Mouse (Mus musculus) limb, embryonic 12.5 days (tissue): ENCODE measurements around the gene Znrf2. TPM values are rescaled to one million over a fixed set of nuclear protein-coding genes. Genes with fewer than 3 reads are reported as not detected.

Experiments used
- ATAC-seq: fragments of 200-750 bp; cut with Nextera tagmentation; 2 replicates; pipeline ENCODE4 v1.8.0; 2017; ENCODE audit warnings: low read depth, moderate TSS enrichment; ENCODE audit not compliant: insufficient number of reproducible peaks, insufficient read depth, low FRiP score, low TSS enrichment
- H3K27ac ChIP-seq: fragments of 300-500 bp; sonication (generic); 2 replicates; pipeline ENCODE4 v1.5.1; 2016; ENCODE audit warnings: mild to moderate bottlenecking, moderate library complexity
- H3K27me3 ChIP-seq: fragments of 300-500 bp; sonication (generic); 2 replicates; pipeline ENCODE4 v1.6.1; 2016; ENCODE audit warnings: mild to moderate bottlenecking, moderate library complexity
- H3K36me3 ChIP-seq: fragments of 300-500 bp; sonication (generic); 2 replicates; pipeline ENCODE4 v1.6.1; 2016; ENCODE audit warnings: mild to moderate bottlenecking, moderate library complexity
- H3K4me1 ChIP-seq: fragments of 300-500 bp; sonication (generic); replicated peaks from 2 replicates; pipeline ENCODE4 v1.6.1; 2016
- H3K4me2 ChIP-seq: fragments of 300-500 bp; sonication (generic); 2 replicates; pipeline ENCODE4 v1.6.1; 2016; ENCODE audit warnings: mild to moderate bottlenecking, moderate library complexity
- H3K4me3 ChIP-seq: fragments of 300-500 bp; sonication (generic); replicated peaks from 2 replicates; pipeline ENCODE4 v1.5.1; 2016; ENCODE audit warnings: mild to moderate bottlenecking
- H3K9ac ChIP-seq: fragments of 300-500 bp; sonication (generic); replicated peaks from 2 replicates; pipeline ENCODE4 v1.6.1; 2016; ENCODE audit warnings: mild to moderate bottlenecking, moderate library complexity
- H3K9me3 ChIP-seq: fragments of 300-500 bp; sonication (generic); 2 replicates; pipeline ENCODE4 v1.6.1; 2016; ENCODE audit warnings: mild to moderate bottlenecking, moderate library complexity
- WGBS: fragments of 180-500 bp; shearing (Covaris S2); methylation state at CpG from one replicate; pipeline ENCODE4 v1.1.7; 2016; 5-methylcytosine and 5-hydroxymethylcytosine counted together
- polyA plus RNA-seq: library from polyadenylated mRNA; unstranded; fragments of >200 nt; fragmentation: Nextera tagmentation; extraction: Ambion mirVana; gene quantifications from 2 replicates; pipeline ENCODE4 v1.2.1, GENCODE M21; 2016

Znrf2 gene
- polyA plus RNA-seq, 1 experiment from 2014 or later, result 3.9 TPM

DNA sequence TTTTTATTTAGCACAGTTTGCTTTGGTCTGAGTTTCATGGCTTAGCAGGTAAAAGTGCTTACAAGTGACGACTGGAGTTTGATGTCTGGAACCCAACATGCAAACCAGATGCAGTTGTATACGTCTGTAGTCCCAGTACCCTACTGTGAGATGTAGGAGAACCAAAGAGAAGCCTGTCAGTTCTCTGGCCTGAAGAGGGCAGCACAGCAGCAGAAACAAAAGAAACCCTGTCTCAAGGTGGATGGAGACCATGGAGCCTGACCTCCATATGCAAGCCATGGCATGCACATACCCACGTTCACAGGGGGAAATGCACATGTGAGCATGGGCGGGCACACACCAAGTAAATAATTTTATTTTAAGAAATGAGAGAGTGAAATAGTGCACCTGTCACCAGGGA, 100.8 kb downstream of the Znrf2 start:
- Histone ChIP-seq H3K9ac (no peak overlapping the region), H3K4me2 (no peak overlapping the region), H3K27ac (no peak overlapping the region), H3K4me1 (no peaks in the 10 kb centered on the region), H3K9me3 (no peaks in the 10 kb centered on the region), H3K36me3 (no peaks in the 10 kb centered on the region), H3K27me3 (no peaks in the 10 kb centered on the region), H3K4me3 (no peak overlapping the region)
- 35% methylated on average over 4 of the region's 4 CpGs for WGBS
- no peak for ATAC-seq

DNA sequence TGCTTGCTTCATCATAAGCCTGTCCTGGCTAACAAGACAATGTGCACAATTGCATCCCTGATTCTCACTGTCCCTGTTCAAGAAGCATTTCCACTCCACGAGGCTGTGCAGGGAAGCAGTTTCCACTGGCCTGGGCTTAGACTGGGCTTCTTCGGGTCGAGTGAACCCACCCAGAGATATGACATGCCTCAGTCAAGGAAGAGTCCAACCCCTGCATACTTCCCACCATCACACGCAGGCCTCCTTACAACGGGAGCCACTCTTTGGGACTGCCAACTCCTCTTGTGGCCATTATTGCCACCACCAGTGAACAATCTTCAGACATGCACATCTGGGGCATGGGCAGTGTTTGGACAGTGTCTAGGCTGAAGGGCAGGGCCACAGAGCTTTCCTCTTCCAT, 101.8 kb downstream of the Znrf2 start:
- H3K27me3 ChIP-seq, result no peaks in the 10 kb centered on the region
- H3K36me3 ChIP-seq, result no peaks in the 10 kb centered on the region
- H3K9ac ChIP-seq, result no peak overlapping the region
- ATAC-seq, result no peak
- H3K4me1 ChIP-seq, result no peaks in the 10 kb centered on the region
- no peak overlapping the region for H3K4me2 ChIP-seq
- WGBS, result 93% methylated on average over 5 of the region's 5 CpGs
- H3K9me3 ChIP-seq, result no peaks in the 10 kb centered on the region
- H3K4me3 ChIP-seq, result no peak overlapping the region
- H3K27ac ChIP-seq, result no peak overlapping the region

- Histone ChIP-seq H3K36me3 (no peaks in the 10 kb centered on the region), H3K4me3 (no peak overlapping the region), H3K27me3 (no peaks in the 10 kb centered on the region), H3K4me2 (no peak overlapping the region), H3K9ac (no peak overlapping the region), H3K27ac (no peak overlapping the region), H3K9me3 (no peaks in the 10 kb centered on the region), H3K4me1 (no peaks in the 10 kb centered on the region)
- 91% methylated on average over 16 of the region's 16 CpGs for WGBS
- no peak for ATAC-seq
These were observed 107.8 kb downstream of the Znrf2 start for GRCm38 (mm10) chr6:54924538-54924937.

- Histone ChIP-seq H3K4me3 (no peak overlapping the region), H3K36me3 (no peaks in the 10 kb centered on the region), H3K27me3 (no peaks in the 10 kb centered on the region), H3K4me1 (no peaks in the 10 kb centered on the region), H3K4me2 (no peak overlapping the region), H3K27ac (no peak overlapping the region), H3K9ac (no peak overlapping the region), H3K9me3 (no peaks in the 10 kb centered on the region)
- no peak for ATAC-seq
- 67% methylated on average over 7 of the region's 7 CpGs for WGBS
These were observed 109.2 kb downstream of the Znrf2 start for GRCm38 (mm10) chr6:54925736-54926440.

DNA sequence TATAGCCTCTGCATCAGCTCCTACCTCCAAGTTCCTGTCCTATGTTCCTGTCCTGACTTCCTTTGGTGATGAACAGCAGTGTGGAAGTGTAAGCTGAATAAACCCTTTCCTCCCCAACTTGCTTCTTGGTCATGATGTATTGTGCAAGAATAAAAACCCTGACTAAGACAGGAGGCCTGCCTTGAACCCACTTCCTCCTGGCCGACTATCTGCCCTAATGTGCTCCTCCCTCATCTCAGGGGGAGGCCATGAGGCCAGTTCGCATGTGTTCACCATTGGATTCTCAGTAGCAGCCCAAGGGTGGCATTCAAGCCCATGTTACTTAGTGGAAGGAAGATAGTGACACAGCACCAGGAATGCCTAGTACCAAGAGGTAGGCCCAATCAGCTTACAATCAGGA, 110.2 kb downstream of the Znrf2 start:
- Histone ChIP-seq H3K27me3 (no peaks in the 10 kb centered on the region), H3K4me3 (no peak overlapping the region), H3K9ac (no peak overlapping the region), H3K4me1 (no peaks in the 10 kb centered on the region), H3K27ac (no peak overlapping the region), H3K9me3 (no peaks in the 10 kb centered on the region), H3K36me3 (no peaks in the 10 kb centered on the region), H3K4me2 (no peak overlapping the region)
- WGBS, result 82% methylated on average over 2 of the region's 2 CpGs
- no peak for ATAC-seq

GRCm38 (mm10) chr6:54927946-54928345, 111.2 kb downstream of the Znrf2 start:
- no peak overlapping the region for H3K9ac ChIP-seq
- no peak overlapping the region for H3K4me2 ChIP-seq
- H3K4me1 ChIP-seq, result no peaks in the 10 kb centered on the region
- 88% methylated on average over 6 of the region's 6 CpGs for WGBS
- no peaks in the 10 kb centered on the region for H3K36me3 ChIP-seq
- H3K27ac ChIP-seq, result no peak overlapping the region
- H3K9me3 ChIP-seq, result no peaks in the 10 kb centered on the region
- ATAC-seq, result no peak
- H3K4me3 ChIP-seq, result no peak overlapping the region
- H3K27me3 ChIP-seq, result no peaks in the 10 kb centered on the region

DNA sequence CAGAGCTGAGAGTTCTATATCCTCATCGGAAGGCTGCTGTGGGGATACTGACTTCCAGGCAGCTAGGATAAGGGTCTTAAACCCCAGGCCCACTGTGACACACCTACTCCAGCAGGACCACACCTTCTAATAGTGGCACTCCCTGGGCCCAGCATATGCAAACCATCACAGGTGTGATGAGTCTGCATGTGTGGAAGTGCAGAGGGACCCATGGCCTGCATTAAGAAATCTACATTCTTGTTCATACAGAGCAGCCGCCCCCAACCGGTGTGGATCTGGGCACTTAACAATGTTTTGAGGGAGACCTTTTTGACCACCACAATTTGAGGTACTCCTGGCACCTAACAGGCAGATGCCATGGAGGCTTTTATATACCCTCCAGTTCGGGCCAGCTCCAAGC, 114.9 kb downstream of the Znrf2 start:
- Histone ChIP-seq H3K4me3 (no peak overlapping the region), H3K9me3 (no peaks in the 10 kb centered on the region), H3K4me1 (no peaks in the 10 kb centered on the region), H3K27me3 (no peaks in the 10 kb centered on the region), H3K9ac (no peak overlapping the region), H3K36me3 (no peaks in the 10 kb centered on the region), H3K27ac (no peak overlapping the region), H3K4me2 (no peak overlapping the region)
- WGBS, result 88% methylated on average over 4 of the region's 4 CpGs
- ATAC-seq, result no peak

DNA sequence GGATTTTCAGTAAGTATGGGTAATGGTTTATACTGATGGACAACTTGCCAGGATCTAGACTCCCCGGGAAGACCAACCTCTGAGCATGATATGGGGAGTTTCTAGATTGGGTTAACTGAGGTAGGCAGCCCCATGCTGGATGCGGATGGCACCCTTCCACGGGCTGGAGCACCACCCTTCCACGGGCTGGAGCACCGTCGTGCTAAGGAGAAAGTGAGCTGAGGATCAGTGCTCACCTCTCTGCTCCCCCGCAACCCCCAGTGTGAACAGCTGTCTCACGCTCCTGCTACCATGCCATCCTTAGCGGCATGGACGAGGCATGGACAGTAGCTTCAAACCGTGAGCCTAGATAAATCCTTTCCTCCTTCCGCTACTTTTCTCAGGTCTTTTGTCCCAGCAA, 115.8 kb downstream of the Znrf2 start:
- 92% methylated on average over 12 of the region's 12 CpGs for WGBS
- no peak for ATAC-seq

DNA sequence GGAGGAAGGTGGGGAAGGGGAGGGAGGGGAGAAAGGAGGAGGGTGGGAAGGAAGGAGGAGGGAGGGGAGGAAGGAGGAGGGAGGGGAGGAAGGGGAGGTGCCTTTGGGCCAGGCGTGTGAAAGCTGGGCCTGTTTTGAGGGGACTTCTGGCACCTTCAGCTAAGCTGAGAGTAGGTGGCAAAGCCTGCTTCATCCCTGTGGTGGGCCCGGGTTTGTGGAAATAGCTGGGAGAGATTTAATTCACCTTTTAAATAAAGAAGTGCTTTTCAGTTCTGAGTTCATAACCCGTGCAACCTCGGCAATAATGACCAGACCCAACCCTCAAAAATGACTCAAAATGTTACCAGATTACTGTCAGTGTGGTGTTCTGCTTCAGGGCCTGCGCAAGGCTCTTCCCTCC, 116.5 kb downstream of the Znrf2 start:
- 76% methylated on average over 5 of the region's 5 CpGs for WGBS
- H3K27me3 ChIP-seq, result no peaks in the 10 kb centered on the region

More for the DNA sequence above, 115.8 kb downstream of the Znrf2 start:
- H3K27ac ChIP-seq, result no peak overlapping the region
- no peaks in the 10 kb centered on the region for H3K27me3 ChIP-seq
- no peak overlapping the region for H3K4me3 ChIP-seq
- no peaks in the 10 kb centered on the region for H3K4me1 ChIP-seq
- no peak overlapping the region for H3K4me2 ChIP-seq
- no peaks in the 10 kb centered on the region for H3K9me3 ChIP-seq
- no peak overlapping the region for H3K9ac ChIP-seq
- no peaks in the 10 kb centered on the region for H3K36me3 ChIP-seq

DNA sequence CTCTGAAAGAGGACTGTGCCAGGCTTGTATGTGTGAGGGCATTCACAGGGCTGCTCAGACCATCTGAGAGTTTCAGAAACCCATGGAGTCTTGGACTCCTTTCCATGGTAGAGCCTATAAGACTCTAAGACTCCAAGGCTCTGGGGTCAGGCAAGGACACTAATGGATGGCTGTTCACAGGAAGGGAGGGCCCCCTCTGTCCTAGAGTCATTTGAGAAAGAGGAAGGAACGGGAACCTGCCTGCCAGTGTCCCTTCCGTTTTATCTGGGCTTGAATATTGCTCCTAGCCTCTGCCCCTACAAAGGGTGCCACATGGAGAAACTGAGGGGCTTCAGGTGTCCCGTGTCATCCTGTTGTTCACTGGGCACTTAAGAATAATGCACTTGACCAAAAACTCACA, 117.2 kb downstream of the Znrf2 start:
- no peaks in the 10 kb centered on the region for H3K36me3 ChIP-seq
- H3K9ac ChIP-seq, result no peak overlapping the region
- H3K27me3 ChIP-seq, result no peaks in the 10 kb centered on the region
- no peak overlapping the region for H3K4me2 ChIP-seq
- H3K27ac ChIP-seq, result no peak overlapping the region
- WGBS, result 76% methylated on average over 3 of the region's 3 CpGs
- no peak for ATAC-seq
- no peaks in the 10 kb centered on the region for H3K4me1 ChIP-seq
- no peaks in the 10 kb centered on the region for H3K9me3 ChIP-seq
- H3K4me3 ChIP-seq, result no peak overlapping the region

More for the DNA sequence above, 116.5 kb downstream of the Znrf2 start:
- no peak for ATAC-seq
- Histone ChIP-seq H3K4me2 (no peak overlapping the region), H3K27ac (no peak overlapping the region), H3K9ac (no peak overlapping the region), H3K4me1 (no peaks in the 10 kb centered on the region), H3K4me3 (no peak overlapping the region), H3K36me3 (no peaks in the 10 kb centered on the region), H3K9me3 (no peaks in the 10 kb centered on the region)

DNA sequence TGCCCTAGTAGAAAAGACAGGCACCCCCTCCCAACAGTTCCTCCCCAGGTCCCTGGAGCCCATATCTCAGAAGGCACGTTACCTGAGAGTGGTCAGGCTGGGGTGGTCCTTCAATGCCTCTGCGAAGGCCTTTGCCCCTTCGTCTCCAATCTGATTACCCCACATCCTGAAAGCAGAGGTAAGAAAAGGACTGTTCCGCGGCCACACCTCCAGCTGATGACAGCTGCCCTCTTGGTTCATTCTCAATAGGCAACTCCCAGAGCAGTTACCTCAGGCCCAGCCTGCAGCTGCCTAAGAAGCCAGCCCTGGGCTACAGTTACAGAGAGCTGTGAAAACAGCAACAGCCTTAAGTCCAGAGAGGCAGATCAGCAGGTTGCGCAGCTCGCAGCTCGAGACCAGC, 117.6 kb downstream of the Znrf2 start:
- Histone ChIP-seq H3K4me1 (no peaks in the 10 kb centered on the region), H3K9ac (no peak overlapping the region), H3K4me2 (no peak overlapping the region), H3K27ac (no peak overlapping the region), H3K9me3 (no peaks in the 10 kb centered on the region), H3K36me3 (no peaks in the 10 kb centered on the region), H3K27me3 (no peaks in the 10 kb centered on the region), H3K4me3 (no peak overlapping the region)
- ATAC-seq, result no peak
- 90% methylated on average over 8 of the region's 8 CpGs for WGBS

- Histone ChIP-seq H3K27ac (no peak overlapping the region), H3K4me1 (no peaks in the 10 kb centered on the region), H3K36me3 (no peaks in the 10 kb centered on the region), H3K4me3 (no peak overlapping the region), H3K27me3 (no peaks in the 10 kb centered on the region), H3K9ac (no peak overlapping the region), H3K4me2 (no peak overlapping the region), H3K9me3 (no peaks in the 10 kb centered on the region)
- 80% methylated on average over 5 of the region's 5 CpGs for WGBS
- ATAC-seq, result no peak
These were observed 118.2 kb downstream of the Znrf2 start for GRCm38 (mm10) chr6:54934930-54935329.
